Mouse (Mus musculus) heart, embryonic 16.5 days (tissue): ENCODE results near the gene Olfr68. TPM values are rescaled to one million over a fixed set of nuclear protein-coding genes. Genes with fewer than 3 reads are reported as not detected.
"Not testable (repeated sequence)": the region's sequence is repeated elsewhere in the genome, so short reads cannot be mapped to it uniquely, and the experiment has no call there.

Source experiments
- ATAC-seq: fragments of 200-750 bp; cut with Nextera tagmentation; replicated peaks from 2 replicates; pipeline ENCODE4 v1.8.0; 2017; ENCODE audit warnings: moderate number of reproducible peaks; ENCODE audit not compliant: insufficient read depth, low FRiP score; ENCODE audit errors: extremely low read depth
- H3K27ac ChIP-seq: fragments of 300-500 bp; sonication (generic); 2 replicates; pipeline ENCODE4 v1.5.1; 2014; ENCODE audit warnings: mild to moderate bottlenecking, low read length, control low read depth, moderate library complexity
- H3K27me3 ChIP-seq: fragments of 300-500 bp; sonication (generic); 2 replicates; pipeline ENCODE4 v1.6.1; 2014; ENCODE audit warnings: low read length, mixed read lengths; ENCODE audit not compliant: control insufficient read depth, insufficient read depth
- H3K36me3 ChIP-seq: fragments of 300-500 bp; sonication (generic); 2 replicates; pipeline ENCODE4 v1.6.1; 2014; ENCODE audit not compliant: control insufficient read depth, insufficient read depth
- H3K4me1 ChIP-seq: fragments of 300-500 bp; sonication (generic); 2 replicates; pipeline ENCODE4 v1.6.1; 2014; ENCODE audit warnings: low read length, mixed read lengths; ENCODE audit not compliant: control insufficient read depth, insufficient read depth
- H3K4me2 ChIP-seq: fragments of 300-500 bp; sonication (generic); 2 replicates; pipeline ENCODE4 v1.6.1; 2014; ENCODE audit warnings: low read depth, mild to moderate bottlenecking, control low read depth, low read length
- H3K4me3 ChIP-seq: fragments of 300-500 bp; sonication (generic); 2 replicates; pipeline ENCODE4 v1.5.1; 2014; ENCODE audit warnings: mild to moderate bottlenecking, control low read depth, low read length
- H3K9ac ChIP-seq: fragments of 300-500 bp; sonication (generic); 2 replicates; pipeline ENCODE4 v1.6.1; 2014; ENCODE audit warnings: low read length, control low read depth
- H3K9me3 ChIP-seq: fragments of 300-500 bp; sonication (generic); replicated peaks from 2 replicates; pipeline ENCODE4 v1.6.1; 2016; ENCODE audit warnings: low read length; ENCODE audit not compliant: control insufficient read depth
- WGBS: fragments of 180-500 bp; shearing (Covaris S2); extraction: QIAGEN DNeasy Blood & Tissue Kit; methylation state at CpG from one replicate; pipeline ENCODE4 v1.1.7; 2014; 5-methylcytosine and 5-hydroxymethylcytosine counted together
- polyA plus RNA-seq: library from polyadenylated mRNA; unstranded; fragments of >200 nt; fragmentation: Nextera tagmentation; extraction: Ambion mirVana; gene quantifications from 2 replicates; pipeline ENCODE4 v1.2.1, GENCODE M21; 2015

Gene Olfr68
- polyA plus RNA-seq, 1 experiment from 2014 or later: not detected

DNA sequence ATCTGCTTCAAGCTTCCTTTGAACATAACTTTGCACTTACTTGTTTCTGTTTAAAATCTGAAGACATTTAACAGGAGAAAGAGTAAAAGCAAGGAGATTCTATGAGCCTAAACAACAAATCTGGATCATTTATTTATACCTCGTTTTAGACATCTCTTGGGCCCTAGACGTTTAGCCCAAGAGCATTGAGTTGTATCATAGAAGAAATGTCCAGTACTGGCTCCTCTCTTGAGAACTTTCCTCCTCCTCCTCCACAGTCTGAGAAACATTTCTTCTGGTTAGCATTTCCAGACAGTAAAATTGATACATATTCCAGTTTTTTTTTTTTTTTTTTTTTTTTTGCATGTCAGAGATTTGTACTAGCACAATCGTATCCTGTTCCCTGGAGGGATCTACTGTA is 12.2 kb upstream of the Olfr68 start, which contains the start of gene Olfr67:
TSS of gene Olfr67 (minus strand) at position 101 of the 400 bp plus-strand sequence.
- Histone ChIP-seq H3K27ac (no peak within 1 kb of the TSS), H3K9me3 (peaks cover 2% of the 10 kb centered on the region; the same call in 1 of the 2 replicates), H3K9ac (no peak within 1 kb of the TSS), H3K4me3 (no peak within 1 kb of the TSS), H3K4me2 (no peak within 1 kb of the TSS), H3K36me3 (no peaks in the 10 kb centered on the region), H3K27me3 (no peaks in the 10 kb centered on the region), H3K4me1 (no peaks in the 10 kb centered on the region)
- 59% methylated on average over 3 of the region's 3 CpGs for WGBS
- ATAC-seq: no peak

- not testable (repeated sequence) for H3K4me3 ChIP-seq, H3K9ac ChIP-seq, H3K27ac ChIP-seq, H3K4me1 ChIP-seq, H3K36me3 ChIP-seq, H3K4me2 ChIP-seq, H3K27me3 ChIP-seq, H3K9me3 ChIP-seq, ATAC-seq
- WGBS: 53% methylated on average over 4 of the region's 4 CpGs
Observed at GRCm38 (mm10) chr7:103777652-103778051, 1.8 kb downstream of the Olfr68 start.

GRCm38 (mm10) chr7:103771494-103771893 is 8.0 kb downstream of the Olfr68 start, which contains the start of gene Olfr69:
Olfr69 (minus strand) TSS chr7:103771594.
- Histone ChIP-seq H3K36me3 (no peaks in the 10 kb centered on the region), H3K9me3 (no peaks in the 10 kb centered on the region), H3K27me3 (no peaks in the 10 kb centered on the region), H3K4me1 (no peaks in the 10 kb centered on the region), H3K27ac (no peak within 1 kb of the TSS), H3K9ac (no peak within 1 kb of the TSS), H3K4me3 (no peak within 1 kb of the TSS), H3K4me2 (no peak within 1 kb of the TSS)
- WGBS: 56% methylated on average over 2 of the region's 2 CpGs
- ATAC-seq: no peak

DNA sequence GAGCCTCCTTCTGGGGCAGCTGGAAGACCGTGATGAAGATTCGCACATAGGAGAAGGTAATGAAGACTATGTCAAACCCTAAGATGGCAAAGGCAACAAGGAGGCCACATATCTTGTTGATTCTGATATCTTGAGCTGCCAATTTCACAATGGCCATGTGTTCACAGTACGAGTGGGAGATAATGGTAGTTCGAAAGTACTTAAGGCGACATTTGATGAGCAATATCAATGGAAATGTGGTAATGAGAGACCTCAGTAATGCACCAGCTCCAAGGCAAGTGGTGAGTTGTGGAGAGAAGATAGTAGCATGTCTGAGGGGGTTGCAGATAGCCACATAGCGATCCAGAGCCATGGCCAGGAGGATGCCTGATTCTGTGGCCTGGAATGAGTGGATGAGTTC is 11.8 kb downstream of the Olfr68 start:
- WGBS: 69% methylated on average over 5 of the region's 6 CpGs
- H3K4me1 ChIP-seq, H3K36me3 ChIP-seq, H3K9ac ChIP-seq, H3K27me3 ChIP-seq, H3K4me2 ChIP-seq, H3K9me3 ChIP-seq, ATAC-seq, H3K27ac ChIP-seq, H3K4me3 ChIP-seq: not testable (repeated sequence)

- not testable (repeated sequence) for H3K4me3 ChIP-seq, H3K4me2 ChIP-seq, H3K36me3 ChIP-seq, H3K9me3 ChIP-seq, H3K9ac ChIP-seq, H3K27me3 ChIP-seq, H3K27ac ChIP-seq, ATAC-seq, H3K4me1 ChIP-seq
- 71% methylated on average over 6 of the region's 6 CpGs for WGBS
Observed at GRCm38 (mm10) chr7:103762212-103762611, 17.3 kb downstream of the Olfr68 start.

DNA sequence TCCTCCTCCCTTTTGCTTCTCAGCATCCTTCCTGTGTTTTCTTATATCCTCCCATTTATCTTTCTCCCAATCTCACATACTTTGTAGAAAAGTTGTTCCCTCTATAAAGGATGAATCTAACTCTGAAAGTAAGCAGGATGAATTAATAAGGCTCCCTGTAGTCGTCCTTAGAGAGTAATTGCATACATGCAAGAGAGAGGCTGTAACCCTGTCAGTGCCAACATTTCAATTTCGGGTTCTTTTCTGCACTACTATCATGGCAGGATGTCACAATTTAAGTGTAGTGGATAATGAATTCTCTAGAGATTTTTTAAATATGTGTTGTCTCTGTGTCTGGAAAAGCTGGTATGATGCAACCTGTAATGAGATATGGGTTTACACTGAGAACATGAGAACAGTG is 22.3 kb downstream of the Olfr68 start, which contains the start of gene Olfr630:
TSS of gene Olfr630 (minus strand) at position 101 of the 400 bp plus-strand sequence.
- WGBS: 32% methylated on average over 2 of the region's 2 CpGs
- Histone ChIP-seq H3K9me3 (no peaks in the 10 kb centered on the region), H3K36me3 (no peaks in the 10 kb centered on the region), H3K4me3 (no peak within 1 kb of the TSS), H3K4me2 (no peak within 1 kb of the TSS), H3K27ac (no peak within 1 kb of the TSS), H3K4me1 (no peaks in the 10 kb centered on the region), H3K9ac (no peak within 1 kb of the TSS), H3K27me3 (no peaks in the 10 kb centered on the region)
- ATAC-seq: no peak

DNA sequence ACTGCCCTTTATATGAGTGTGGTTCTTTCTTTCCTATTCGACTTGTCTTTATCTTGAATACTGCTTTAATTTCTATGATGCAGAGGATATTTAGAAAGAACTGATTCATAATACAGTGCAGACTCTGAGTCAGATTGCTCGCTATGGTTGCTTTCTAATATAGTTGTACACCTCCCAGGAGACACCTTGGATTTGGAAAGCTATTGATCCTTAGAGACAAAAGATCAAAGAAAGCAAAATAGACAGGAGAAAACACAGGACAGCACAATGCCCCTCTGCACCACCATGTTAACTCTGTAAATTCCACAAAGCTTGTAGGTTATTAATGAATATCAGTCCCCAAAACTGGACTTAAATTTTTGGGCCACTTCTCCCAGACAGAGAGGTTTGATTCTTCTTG is 34.7 kb downstream of the Olfr68 start, which contains the start of gene Olfr629:
TSS of gene Olfr629 (minus strand) at position 101 of the 400 bp plus-strand sequence.
- no peak within 1 kb of the TSS for H3K9ac ChIP-seq
- H3K4me3 ChIP-seq: no peak within 1 kb of the TSS
- WGBS: 73% methylated on average over 2 of the region's 2 CpGs
- no peaks in the 10 kb centered on the region for H3K27me3 ChIP-seq
- H3K27ac ChIP-seq: no peak within 1 kb of the TSS
- no peaks in the 10 kb centered on the region; the same call in 1 of the 2 replicates for H3K9me3 ChIP-seq
- ATAC-seq: no peak
- no peaks in the 10 kb centered on the region for H3K36me3 ChIP-seq
- no peaks in the 10 kb centered on the region for H3K4me1 ChIP-seq
- H3K4me2 ChIP-seq: no peak within 1 kb of the TSS

DNA sequence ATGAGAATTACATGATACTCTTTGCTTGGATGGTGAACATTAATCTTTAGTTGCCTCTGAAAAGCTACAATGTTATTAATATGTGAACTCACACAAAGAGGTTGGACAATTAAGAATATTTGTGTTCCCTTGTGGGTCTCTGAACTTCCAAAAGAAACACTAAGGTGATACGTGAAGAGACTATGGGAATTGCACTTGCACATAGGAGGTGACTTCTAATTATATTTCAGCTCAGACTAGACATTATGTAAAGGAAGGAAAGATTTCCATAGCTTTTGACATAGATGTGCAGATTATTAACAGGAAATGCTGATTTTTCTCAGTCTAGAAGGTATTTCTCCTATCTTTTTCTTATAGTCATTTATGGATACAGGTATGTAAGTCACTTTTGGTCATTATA is 49.4 kb downstream of the Olfr68 start, which contains the start of gene Olfr628:
TSS of gene Olfr628 (plus strand) at position 301 of the 400 bp plus-strand sequence.
- Histone ChIP-seq H3K4me1 (no peaks in the 10 kb centered on the region), H3K9ac (no peak within 1 kb of the TSS), H3K4me2 (no peak within 1 kb of the TSS), H3K9me3 (no peaks in the 10 kb centered on the region), H3K36me3 (no peaks in the 10 kb centered on the region), H3K27ac (no peak within 1 kb of the TSS), H3K4me3 (no peak within 1 kb of the TSS), H3K27me3 (no peaks in the 10 kb centered on the region)
- no peak for ATAC-seq
- 82% methylated on average over 1 of the region's 1 CpGs for WGBS
